In genomic region chr2:105671116-105671797, GRCm38 (mm10) we compare ENCODE assay signal across 14 mouse cellular contexts. TPM values are rescaled to one million over a fixed set of nuclear protein-coding genes. Genes with fewer than 3 reads are reported as not detected.
A peak's percentile ranks its signal among the peaks of the same experiment; 100 is the strongest.
DNase-seq lines count a peak whose midpoint lies in the region; ATAC-seq and TF ChIP-seq lines count a peak whose summit lies in the region.
"Had no signal": no experiment of that assay in that cellular context is flagged by ENCODE, and none has a peak within 500 bp of the region (broad histone marks: within the 10 kb centered on the region; RNA-seq: fewer than 3 reads in every experiment).

No protein-coding gene starts in this region.

- H3K36me3 ChIP-seq in midbrain, embryonic 11.5 days (ENCODE audit: control insufficient read depth, insufficient read depth, low read length) = no peaks in the 10 kb centered on the region
- no peaks in the 10 kb centered on the region for H3K36me3 ChIP-seq in midbrain, embryonic 16.5 days (ENCODE audit: control insufficient read depth, insufficient read depth, low read length)
- H3K36me3 ChIP-seq in forebrain, embryonic 12.5 days (replicated peaks) = no peaks in the 10 kb centered on the region
- H3K36me3 ChIP-seq in hindbrain, postnatal 0 days (ENCODE audit: insufficient read depth, low read length) = no peaks in the 10 kb centered on the region

- peaks cover 95% of the 10 kb centered on the region for H3K27me3 ChIP-seq in midbrain, embryonic 11.5 days (ENCODE audit: control insufficient read depth, insufficient read depth, low read length)
- peaks cover 58% of the 10 kb centered on the region for H3K27me3 ChIP-seq in midbrain, embryonic 16.5 days (ENCODE audit: control insufficient read depth, insufficient read depth, low read depth, low read length)
- H3K27me3 ChIP-seq in forebrain, embryonic 12.5 days = peaks cover 81% of the 10 kb centered on the region
- H3K27me3 ChIP-seq in hindbrain, postnatal 0 days (ENCODE audit: insufficient read depth, low read length) = peaks cover 39% of the 10 kb centered on the region

- DNase-seq in midbrain, embryonic 11.5 days (ENCODE audit: low spot score, missing footprints) = peak; percentile 92
- DNase-seq in hindbrain, postnatal 0 days (ENCODE audit: low spot score) = no peak
- DNase-seq in left cerebral cortex, adult 8-10 months (ENCODE audit: low spot score in 2 of 2) = no peak
- no peak for DNase-seq in gastrocnemius, adult 8-10 months (ENCODE audit: low spot score in 2 of 2)
- DNase-seq in frontal cortex, postnatal 36 days (ENCODE audit: low spot score in 2 of 2) = no peak
- DNase-seq: adrenal gland, adult 8-10 months; kidney, postnatal 14 days; lung, embryonic 14.5 days; thymus, postnatal 25 days had no signal

- no peak for TF ChIP-seq CTCF in hindbrain, postnatal 0 days (IDR thresholded peaks at IDR 0.05; ENCODE audit: low read depth)

- peak overlapping the region; percentile 61 for H3K4me2 ChIP-seq in midbrain, embryonic 11.5 days
- H3K4me2 ChIP-seq in midbrain, embryonic 16.5 days (ENCODE audit: low read length) = no peak overlapping the region
- H3K4me2 ChIP-seq in forebrain, embryonic 12.5 days = peak overlapping the region; percentile 73
- H3K4me2 ChIP-seq in hindbrain, postnatal 0 days (ENCODE audit: low read depth, low read length) = peak overlapping the region; percentile 65
- H3K4me2 ChIP-seq: lung, embryonic 14.5 days had no signal

- no peak for ATAC-seq in midbrain, embryonic 11.5 days (ENCODE audit: low FRiP score)
- no peak for ATAC-seq in midbrain, embryonic 16.5 days
- ATAC-seq in forebrain, embryonic 12.5 days (ENCODE audit: low FRiP score) = no peak
- ATAC-seq in hindbrain, postnatal 0 days = no peak
- no peak for ATAC-seq in activated CD4-positive, CD25-positive, alpha-beta regulatory T cell, adult 4 months

- peaks cover 8% of the 10 kb centered on the region for H3K4me1 ChIP-seq in midbrain, embryonic 11.5 days (ENCODE audit: control insufficient read depth, insufficient read depth, low read length)
- H3K4me1 ChIP-seq in midbrain, embryonic 16.5 days (ENCODE audit: control insufficient read depth, insufficient read depth, low read length) = peaks cover 7% of the 10 kb centered on the region; the same call in 1 of the 2 replicates
- H3K4me1 ChIP-seq in forebrain, embryonic 12.5 days = peaks cover 74% of the 10 kb centered on the region
- peaks cover 4% of the 10 kb centered on the region; the same call in 1 of the 2 replicates for H3K4me1 ChIP-seq in hindbrain, postnatal 0 days (ENCODE audit: insufficient read depth, low read length)

- H3K9ac ChIP-seq in midbrain, embryonic 11.5 days (ENCODE audit: low read length) = peak overlapping the region; percentile 10; the same call in 1 of the 2 replicates
- H3K9ac ChIP-seq in midbrain, embryonic 16.5 days (ENCODE audit: low read depth, low read length) = no peak overlapping the region
- H3K9ac ChIP-seq in forebrain, embryonic 12.5 days = peak overlapping the region; percentile 97
- peak overlapping the region; percentile 84 for H3K9ac ChIP-seq in hindbrain, postnatal 0 days (replicated peaks; ENCODE audit: low read length)
- H3K9ac ChIP-seq: lung, embryonic 14.5 days had no signal

- H3K9me3 ChIP-seq in midbrain, embryonic 11.5 days (ENCODE audit: control insufficient read depth, low read length) = no peaks in the 10 kb centered on the region
- H3K9me3 ChIP-seq in midbrain, embryonic 16.5 days (replicated peaks; ENCODE audit: control insufficient read depth, low read length, poor library complexity, severe bottlenecking) = no peaks in the 10 kb centered on the region
- no peaks in the 10 kb centered on the region for H3K9me3 ChIP-seq in forebrain, embryonic 12.5 days
- H3K9me3 ChIP-seq in hindbrain, postnatal 0 days (ENCODE audit: low read length) = no peaks in the 10 kb centered on the region

- WGBS in midbrain, embryonic 11.5 days = 1% methylated on average over 9 of the region's 9 CpGs
- 9% methylated on average over 9 of the region's 9 CpGs for WGBS in midbrain, embryonic 16.5 days
- 3% methylated on average over 9 of the region's 9 CpGs for WGBS in forebrain, embryonic 12.5 days
- WGBS in hindbrain, postnatal 0 days = 16% methylated on average over 9 of the region's 9 CpGs

- H3K27ac ChIP-seq in midbrain, embryonic 11.5 days (ENCODE audit: low read depth, low read length) = peak overlapping the region; percentile 5; the same call in 1 of the 2 replicates
- H3K27ac ChIP-seq in midbrain, embryonic 16.5 days (ENCODE audit: low read length) = no peak overlapping the region
- H3K27ac ChIP-seq in forebrain, embryonic 12.5 days = peak overlapping the region; percentile 96
- peak overlapping the region; percentile 86; the same call in 1 of the 2 replicates for H3K27ac ChIP-seq in hindbrain, postnatal 0 days

- peak overlapping the region; percentile 40 for H3K4me3 ChIP-seq in midbrain, embryonic 11.5 days (ENCODE audit: low read depth, low read length)
- H3K4me3 ChIP-seq in midbrain, embryonic 16.5 days (ENCODE audit: low read depth, low read length) = no peak overlapping the region
- peak overlapping the region; percentile 80 for H3K4me3 ChIP-seq in forebrain, embryonic 12.5 days (replicated peaks)
- peak overlapping the region; percentile 60 for H3K4me3 ChIP-seq in hindbrain, postnatal 0 days (ENCODE audit: low read length)

RNA-seq across cellular contexts. Expression of gene Pax6, which starts 2.6 kb away (rescaled TPM):
- polyA plus RNA-seq in midbrain, embryonic 11.5 days (2014; fragmentation: Nextera tagmentation; extraction: Ambion mirVana) = 45.5 and 45.7 TPM in 2 replicates
- polyA plus RNA-seq in midbrain, embryonic 16.5 days (2015; fragmentation: Nextera tagmentation; extraction: Ambion mirVana) = 17.4 and 25.7 TPM in 2 replicates
- 110 and 111 TPM in 2 replicates for polyA plus RNA-seq in forebrain, embryonic 12.5 days (2016; fragmentation: Nextera tagmentation; extraction: Ambion mirVana)
- total RNA-seq in hindbrain, postnatal 0 days (2014; rRNA removed) = 88.7 and 136 TPM in 2 replicates
- 68.7 and 82.3 TPM in 2 replicates for polyA plus RNA-seq in hindbrain, postnatal 0 days (2015; fragmentation: Nextera tagmentation; extraction: Ambion mirVana)
- total RNA-seq in left cerebral cortex, adult 8-10 months (2022) = 10 to 100 TPM in 3 of 4 experiments, 1 to 10 TPM in 1; 9.3 to 12.0 (median 11.3) TPM
- not detected for total RNA-seq in gastrocnemius, adult 8-10 months (2022)
- polyA plus RNA-seq in activated CD4-positive, CD25-positive, alpha-beta regulatory T cell, adult 4 months (2017; shearing (Covaris generic)) = under 1 TPM in 1 of 2 experiments, not detected in 1; 0.30 TPM
- total RNA-seq: adrenal gland, adult 8-10 months; common myeloid progenitor, adult 5-6 weeks; heart, adult 8-10 months had no signal
- polyA plus RNA-seq: lung, embryonic 14.5 days had no signal

Comparison
In these comparisons a context has a peak if more than half of its experiments do, and no peak if none do; other contexts are left out.
1. RNA of gene Pax6, which starts 2.6 kb away (polyA plus RNA-seq): 110 to 111 TPM in forebrain, embryonic 12.5 days, 68.7 to 82.3 TPM in hindbrain, postnatal 0 days, 45.5 to 45.7 TPM in midbrain, embryonic 11.5 days and 17.4 to 25.7 TPM in midbrain, embryonic 16.5 days; 0.30 TPM in activated CD4-positive, CD25-positive, alpha-beta regulatory T cell, adult 4 months; every median in the first group is over 10 times any median in the second.